Mouse (Mus musculus): ENCODE results near the gene 4931406C07Rik.

DNA sequence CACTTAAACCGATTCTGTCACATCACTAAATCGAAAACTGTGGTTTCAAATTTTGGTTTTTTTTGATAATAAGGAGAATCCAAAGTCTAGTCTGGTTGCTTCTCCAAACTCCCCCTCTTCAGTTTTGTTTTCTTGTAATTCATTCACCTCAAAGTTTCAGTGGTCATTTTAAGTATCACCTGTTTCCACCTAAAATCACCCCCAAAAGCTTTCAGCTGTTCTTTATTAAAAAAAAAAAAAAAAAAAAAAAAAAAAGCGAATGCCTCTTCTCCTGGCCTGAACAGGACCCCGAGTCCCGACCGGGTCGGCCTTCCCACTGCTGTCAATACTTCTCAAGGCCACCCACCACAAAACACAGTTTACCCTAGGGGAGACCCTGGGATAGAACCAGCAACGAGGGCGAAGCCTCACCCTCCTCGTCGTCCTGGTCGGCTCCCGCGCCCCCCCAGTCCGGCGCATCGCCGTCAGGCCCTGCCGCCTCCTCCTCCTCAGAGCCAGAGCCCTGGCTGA lies 27.1 kb downstream of the 4931406C07Rik start:
- TF ChIP-seq POLR2A (IDR thresholded peaks at IDR 0.05; ENCODE audit: low read depth, low read length) (no peak), CTCF (conservative IDR thresholded peaks at IDR 0.05; ENCODE audit: insufficient read depth, insufficient read length, low read depth, low read length) (no peak)
